Mouse (Mus musculus): ENCODE data around the gene Haus8.
"Not testable (repeated sequence)": the region's sequence is repeated elsewhere in the genome, so short reads cannot be mapped to it uniquely, and the experiment has no call there.

Haus8 gene

GRCm38 (mm10) chr8:71282621-71283020 is 9.9 kb upstream of the Haus8 start:
- DNase-seq = no peak

- not testable (repeated sequence) for DNase-seq
Observed at GRCm38 (mm10) chr8:71281731-71282130, 9.0 kb upstream of the Haus8 start.

- not testable (repeated sequence) for DNase-seq
Observed at GRCm38 (mm10) chr8:71279409-71279808, 6.7 kb upstream of the Haus8 start.

GRCm38 (mm10) chr8:71276166-71276565 is 3.4 kb upstream of the Haus8 start:
- no peak for DNase-seq

GRCm38 (mm10) chr8:71274478-71274877 is 1.7 kb upstream of the Haus8 start:
- no peak for DNase-seq

GRCm38 (mm10) chr8:71273151-71273510 is 397 bp upstream of the Haus8 start:
- DNase-seq = peak; percentile 41

- DNase-seq = no peak
Observed at GRCm38 (mm10) chr8:71271630-71272029, 1.1 kb downstream of the Haus8 start.

- not testable (repeated sequence) for DNase-seq
Observed at GRCm38 (mm10) chr8:71268286-71268685, 4.4 kb downstream of the Haus8 start.

GRCm38 (mm10) chr8:71267690-71268089 is 5.0 kb downstream of the Haus8 start:
- no peak for DNase-seq

- DNase-seq = no peak
Observed at GRCm38 (mm10) chr8:71261234-71261633, 11.5 kb downstream of the Haus8 start.

GRCm38 (mm10) chr8:71256545-71257232 is 16.0 kb downstream of the Haus8 start:
- DNase-seq = no peak

GRCm38 (mm10) chr8:71248203-71248602 is 24.5 kb downstream of the Haus8 start:
- DNase-seq = no peak

- DNase-seq = no peak
Observed at GRCm38 (mm10) chr8:71242757-71243156, 30.0 kb downstream of the Haus8 start.

- DNase-seq = no peak
Observed at GRCm38 (mm10) chr8:71224560-71224959, 48.2 kb downstream of the Haus8 start.

- DNase-seq = not testable (repeated sequence)
Observed at GRCm38 (mm10) chr8:71214266-71214665, 58.5 kb downstream of the Haus8 start.

- DNase-seq = peak; percentile 6
Observed at GRCm38 (mm10) chr8:71205541-71205967, 67.2 kb downstream of the Haus8 start.

All from right cerebral cortex, postnatal 14 days (tissue).